Mouse (Mus musculus) CD4-positive helper T cell, adult 2 months (primary cell): ENCODE results near the gene Chrm3.

Experiments used
- DNase-seq: peaks from one replicate; pipeline ENCODE4 v3.0.0-alpha.2; 2012; ENCODE audit warnings: low read depth, missing footprints, low spot score

The Chrm3 gene

GRCm38 (mm10) chr13:10071165-10071564 lies 289.5 kb downstream of the Chrm3 start:
- DNase-seq: peak; percentile 74

- no peak for DNase-seq
Measured at GRCm38 (mm10) chr13:10068927-10069580, 291.6 kb downstream of the Chrm3 start.

GRCm38 (mm10) chr13:10066829-10067618 lies 293.6 kb downstream of the Chrm3 start:
- DNase-seq: peak; percentile 42

GRCm38 (mm10) chr13:10065776-10066175 lies 294.9 kb downstream of the Chrm3 start:
- peak; percentile 77 for DNase-seq

GRCm38 (mm10) chr13:10062681-10063080 lies 298.0 kb downstream of the Chrm3 start:
- DNase-seq: peak; percentile 22

GRCm38 (mm10) chr13:10058993-10059392 lies 301.7 kb downstream of the Chrm3 start:
- DNase-seq: no peak

- no peak for DNase-seq
Measured at GRCm38 (mm10) chr13:10057644-10058198, 302.9 kb downstream of the Chrm3 start.

GRCm38 (mm10) chr13:10054086-10054485 lies 306.6 kb downstream of the Chrm3 start:
- DNase-seq: no peak

- no peak for DNase-seq
Measured at GRCm38 (mm10) chr13:10053301-10053889, 307.3 kb downstream of the Chrm3 start.

- no peak for DNase-seq
Measured at GRCm38 (mm10) chr13:10045651-10046350, 314.8 kb downstream of the Chrm3 start.

GRCm38 (mm10) chr13:10044084-10044483 lies 316.6 kb downstream of the Chrm3 start:
- peak; percentile 21 for DNase-seq

GRCm38 (mm10) chr13:10033570-10034399 lies 326.9 kb downstream of the Chrm3 start:
- no peak for DNase-seq

- DNase-seq: no peak
Measured at GRCm38 (mm10) chr13:10031547-10031946, 329.1 kb downstream of the Chrm3 start.

- no peak for DNase-seq
Measured at GRCm38 (mm10) chr13:10029944-10030343, 330.7 kb downstream of the Chrm3 start.

GRCm38 (mm10) chr13:10025134-10025533 lies 335.5 kb downstream of the Chrm3 start:
- no peak for DNase-seq

- DNase-seq: no peak
Measured at GRCm38 (mm10) chr13:10023112-10023511, 337.5 kb downstream of the Chrm3 start.

- peak; percentile 18 for DNase-seq
Measured at GRCm38 (mm10) chr13:10019252-10019651, 341.4 kb downstream of the Chrm3 start.

GRCm38 (mm10) chr13:10002916-10003315 lies 357.7 kb downstream of the Chrm3 start:
- DNase-seq: no peak

- no peak for DNase-seq
Measured at GRCm38 (mm10) chr13:9997664-9998328, 362.9 kb downstream of the Chrm3 start.

GRCm38 (mm10) chr13:9995852-9996251 lies 364.8 kb downstream of the Chrm3 start:
- no peak for DNase-seq
